Mouse (Mus musculus): ENCODE data around the gene Gpr157.

GRCm38 (mm10) chr4:150122476-150122875, 35.3 kb downstream of the Gpr157 start:
- TF ChIP-seq POLR2A (IDR thresholded peaks at IDR 0.05; ENCODE audit: borderline replicate concordance, extremely low read depth, low read depth, low read length) (no peak), CTCF (IDR thresholded peaks at IDR 0.05; ENCODE audit: insufficient read depth, low read length) (no peak)
